Mouse (Mus musculus) intestine, postnatal 0 days (tissue): Measurements from ENCODE around the gene Olfr330. TPM values are rescaled to one million over a fixed set of nuclear protein-coding genes. Genes with fewer than 3 reads are reported as not detected.
"Not testable (repeated sequence)": the region's sequence is repeated elsewhere in the genome, so short reads cannot be mapped to it uniquely, and the experiment has no call there.

Experiments used
- ATAC-seq: fragments of 200-750 bp; cut with Nextera tagmentation; 2 replicates; pipeline ENCODE4 v1.8.0; 2017; ENCODE audit warnings: mild to moderate bottlenecking, moderate TSS enrichment, moderate library complexity
- H3K27ac ChIP-seq: fragments of 300-500 bp; sonication (generic); 2 replicates; pipeline ENCODE4 v1.5.1; 2014; ENCODE audit warnings: mild to moderate bottlenecking, low read depth, low read length, moderate library complexity
- H3K27me3 ChIP-seq: fragments of 300-500 bp; sonication (generic); replicated peaks from 2 replicates; pipeline ENCODE4 v1.6.1; 2014; ENCODE audit warnings: low read length, mixed read lengths; ENCODE audit not compliant: control insufficient read depth, insufficient read depth
- H3K36me3 ChIP-seq: fragments of 300-500 bp; sonication (generic); 2 replicates; pipeline ENCODE4 v1.6.1; 2014; ENCODE audit warnings: mild to moderate bottlenecking, moderate library complexity; ENCODE audit not compliant: control insufficient read depth, insufficient read depth
- H3K4me1 ChIP-seq: fragments of 300-500 bp; sonication (generic); replicated peaks from 2 replicates; pipeline ENCODE4 v1.6.1; 2014; ENCODE audit warnings: antibody characterized with exemption, low read length, mixed read lengths; ENCODE audit not compliant: control insufficient read depth, insufficient read depth
- H3K4me2 ChIP-seq: fragments of 300-500 bp; sonication (generic); replicated peaks from 2 replicates; pipeline ENCODE4 v1.6.1; 2014; ENCODE audit warnings: low read depth, mild to moderate bottlenecking, moderate library complexity
- H3K4me3 ChIP-seq: fragments of 300-500 bp; sonication (generic); 2 replicates; pipeline ENCODE4 v1.5.1; 2014; ENCODE audit warnings: low read depth, low read length
- H3K9ac ChIP-seq: fragments of 300-500 bp; sonication (generic); 2 replicates; pipeline ENCODE4 v1.6.1; 2014; ENCODE audit warnings: mild to moderate bottlenecking, low read depth, low read length
- H3K9me3 ChIP-seq: fragments of 300-500 bp; sonication (generic); 2 replicates; pipeline ENCODE4 v1.6.1; 2016; ENCODE audit warnings: mixed run types; ENCODE audit not compliant: control insufficient read depth
- CTCF ChIP-seq: sonication (generic); IDR thresholded peaks from 2 replicates; pipeline ENCODE4 v1.5.1; 2016; ENCODE audit warnings: low read depth, mild to moderate bottlenecking, control low read depth, antibody characterized with exemption, moderate library complexity
- WGBS: fragments of 180-500 bp; shearing (Covaris S2); extraction: QIAGEN DNeasy Blood & Tissue Kit; methylation state at CpG from one replicate; pipeline ENCODE4 v1.1.7; 2014; 5-methylcytosine and 5-hydroxymethylcytosine counted together
- polyA plus RNA-seq: library from polyadenylated mRNA; unstranded; fragments of >200 nt; fragmentation: Nextera tagmentation; extraction: Ambion mirVana; gene quantifications from 2 replicates; pipeline ENCODE4 v1.2.1, GENCODE M21; 2015

Gene Olfr330
- not detected in 2 replicates for polyA plus RNA-seq

GRCm38 (mm10) chr11:58534736-58535135 lies at the start of gene Olfr330:
Gene Olfr330 (minus strand): TSS chr11:58534836.
- not testable (repeated sequence) for H3K9me3 ChIP-seq, H3K4me3 ChIP-seq, H3K27me3 ChIP-seq, ATAC-seq, H3K4me2 ChIP-seq, H3K36me3 ChIP-seq, H3K4me1 ChIP-seq, H3K9ac ChIP-seq, H3K27ac ChIP-seq

DNA sequence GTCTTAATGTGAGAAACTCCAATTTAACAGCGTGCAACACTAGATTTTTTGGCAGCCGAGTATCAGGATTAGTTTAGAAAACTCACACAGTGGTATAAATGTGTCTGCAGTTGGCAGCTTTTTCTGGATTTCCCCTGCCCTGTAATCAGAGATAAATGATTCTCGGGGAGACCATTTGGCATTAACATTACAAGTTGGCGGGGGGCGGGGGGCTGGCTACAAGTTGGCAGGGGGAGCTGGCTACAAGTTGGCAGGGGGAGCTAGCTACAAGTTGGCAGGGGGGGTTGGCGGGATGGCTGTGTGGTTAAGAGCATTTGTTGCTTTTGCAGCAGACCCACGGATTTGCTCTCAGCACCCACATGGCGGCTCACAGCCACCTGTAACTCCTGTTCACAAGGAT lies 44.0 kb upstream of the Olfr330 start:
- Histone ChIP-seq H3K27ac (no peak overlapping the region), H3K9me3 (no peaks in the 10 kb centered on the region), H3K36me3 (no peaks in the 10 kb centered on the region), H3K4me3 (no peak overlapping the region), H3K4me2 (no peak overlapping the region), H3K9ac (no peak overlapping the region), H3K4me1 (no peaks in the 10 kb centered on the region), H3K27me3 (peaks cover 7% of the 10 kb centered on the region; the same call in 1 of the 2 replicates)
- WGBS: 80% methylated on average over 8 of the region's 8 CpGs
- no peak for ATAC-seq
- no peak for TF ChIP-seq CTCF

DNA sequence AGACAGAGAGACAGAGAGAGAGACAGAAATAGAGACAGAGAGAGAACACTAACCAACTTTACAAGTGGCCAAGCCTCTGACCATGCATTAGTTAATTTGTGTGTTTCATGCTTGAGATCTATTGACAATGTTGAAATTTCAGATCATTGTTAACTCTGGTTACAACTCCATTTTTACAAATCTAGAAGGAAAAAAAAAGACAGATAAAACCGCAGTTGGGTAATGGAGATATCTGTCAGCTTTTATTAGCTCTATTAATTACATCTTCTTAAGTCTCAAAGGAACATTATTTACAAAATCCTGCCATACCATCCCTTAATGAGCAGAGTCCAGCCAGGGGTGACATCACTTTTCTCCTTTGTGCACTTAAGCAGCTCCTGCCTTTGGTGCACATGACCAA lies 42.8 kb upstream of the Olfr330 start, which contains the start of gene Olfr325:
TSS of gene Olfr325 (plus strand) at position 301 of the 400 bp plus-strand sequence.
- H3K27me3 ChIP-seq: peaks cover 7% of the 10 kb centered on the region; the same call in 1 of the 2 replicates
- no peak within 1 kb of the TSS for H3K27ac ChIP-seq
- no peak for ATAC-seq

DNA sequence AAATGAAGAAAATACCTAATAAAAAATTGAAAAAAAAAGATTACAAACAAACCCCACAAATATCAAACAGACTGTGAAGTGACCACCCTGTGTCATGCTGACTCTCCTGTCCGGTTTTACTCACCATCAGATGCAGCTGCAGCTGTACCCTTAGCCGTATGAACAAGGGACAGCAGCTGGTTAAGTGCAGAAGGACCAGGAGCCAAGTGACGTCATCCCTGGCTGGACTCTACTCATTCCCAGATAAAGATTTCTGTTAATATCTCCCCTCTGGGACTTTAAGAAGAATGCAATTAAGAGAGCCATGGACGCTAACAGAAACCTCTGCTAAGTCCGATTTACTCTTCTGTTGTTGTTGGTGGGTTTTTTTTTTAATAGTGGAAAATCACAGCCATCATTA lies 35.8 kb upstream of the Olfr330 start, which contains the start of gene Olfr224:
TSS of gene Olfr224 (minus strand) at position 149 of the 400 bp plus-strand sequence.
- H3K9ac ChIP-seq: no peak within 1 kb of the TSS
- no peaks in the 10 kb centered on the region for H3K9me3 ChIP-seq
- H3K27me3 ChIP-seq: no peaks in the 10 kb centered on the region
- no peak for ATAC-seq
- no peak within 1 kb of the TSS for H3K4me3 ChIP-seq
- no peaks in the 10 kb centered on the region for H3K36me3 ChIP-seq
- WGBS: 67% methylated on average over 5 of the region's 5 CpGs
- no peak for TF ChIP-seq CTCF
- H3K4me2 ChIP-seq: no peak within 1 kb of the TSS
- H3K4me1 ChIP-seq: no peaks in the 10 kb centered on the region
- no peak within 1 kb of the TSS for H3K27ac ChIP-seq

More for the DNA sequence above, 42.8 kb upstream of the Olfr330 start, which contains the start of gene Olfr325:
- Histone ChIP-seq H3K4me2 (no peak within 1 kb of the TSS), H3K9me3 (no peaks in the 10 kb centered on the region), H3K4me3 (no peak within 1 kb of the TSS), H3K4me1 (no peaks in the 10 kb centered on the region), H3K36me3 (no peaks in the 10 kb centered on the region), H3K9ac (no peak within 1 kb of the TSS)
- TF ChIP-seq CTCF: no peak
- WGBS: 49% methylated on average over 1 of the region's 1 CpGs

GRCm38 (mm10) chr11:58555536-58555935 lies 20.9 kb upstream of the Olfr330 start, which contains the start of gene Olfr328:
Gene Olfr328 (minus strand): TSS chr11:58555636.
- H3K4me2 ChIP-seq: no peak within 1 kb of the TSS
- H3K27me3 ChIP-seq: peaks cover 10% of the 10 kb centered on the region; the same call in 1 of the 2 replicates
- no peak within 1 kb of the TSS for H3K4me3 ChIP-seq
- no peak within 1 kb of the TSS for H3K9ac ChIP-seq
- H3K9me3 ChIP-seq: no peaks in the 10 kb centered on the region
- no peak for ATAC-seq
- no peak within 1 kb of the TSS for H3K27ac ChIP-seq
- H3K4me1 ChIP-seq: no peaks in the 10 kb centered on the region
- no peak for TF ChIP-seq CTCF
- no peaks in the 10 kb centered on the region for H3K36me3 ChIP-seq
- WGBS: 88% methylated on average over 1 of the region's 1 CpGs

DNA sequence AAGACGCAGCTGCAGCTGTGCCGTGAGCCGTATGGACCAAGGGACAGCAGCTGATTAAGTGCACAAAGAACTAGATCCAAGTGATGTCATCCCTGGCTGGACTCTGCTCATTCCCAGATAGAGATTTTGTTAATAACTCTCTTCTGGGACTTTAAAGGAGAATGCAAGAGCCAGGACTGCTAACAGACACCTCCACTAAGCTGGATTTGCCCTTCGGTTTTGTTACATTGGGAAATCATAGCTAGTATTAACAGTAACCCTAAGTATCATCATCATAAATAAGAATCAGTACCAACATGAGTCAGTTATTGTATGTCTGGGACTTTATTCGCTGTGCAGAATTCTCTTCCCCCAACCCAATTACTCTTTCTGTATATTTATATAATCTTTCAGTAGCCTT lies 11.7 kb upstream of the Olfr330 start, which contains the start of gene Olfr329-ps:
TSS of gene Olfr329-ps (minus strand) at position 101 of the 400 bp plus-strand sequence.
- Histone ChIP-seq H3K4me3 (no peak within 1 kb of the TSS), H3K9ac (no peak within 1 kb of the TSS), H3K27ac (no peak within 1 kb of the TSS), H3K4me1 (no peaks in the 10 kb centered on the region), H3K27me3 (0 out of 2 replicates have a peak, but pooled peaks cover 2% of the 10 kb centered on the region), H3K9me3 (no peaks in the 10 kb centered on the region), H3K36me3 (no peaks in the 10 kb centered on the region), H3K4me2 (no peak within 1 kb of the TSS)
- no peak for TF ChIP-seq CTCF
- ATAC-seq: no peak
- WGBS: 72% methylated on average over 5 of the region's 5 CpGs

- not testable (repeated sequence) for H3K9ac ChIP-seq, H3K27ac ChIP-seq, H3K36me3 ChIP-seq, H3K4me3 ChIP-seq, H3K4me1 ChIP-seq, ATAC-seq, H3K9me3 ChIP-seq, H3K4me2 ChIP-seq, H3K27me3 ChIP-seq
- WGBS: 94% methylated on average over 6 of the region's 9 CpGs
Measured at GRCm38 (mm10) chr11:58519756-58520155, 14.9 kb downstream of the Olfr330 start.

- not testable (repeated sequence) for H3K4me3 ChIP-seq, H3K36me3 ChIP-seq, H3K4me1 ChIP-seq, H3K9ac ChIP-seq, H3K9me3 ChIP-seq, H3K4me2 ChIP-seq, H3K27ac ChIP-seq, H3K27me3 ChIP-seq, ATAC-seq
- 94% methylated on average over 18 of the region's 18 CpGs for WGBS
Measured at GRCm38 (mm10) chr11:58518916-58519315, 15.7 kb downstream of the Olfr330 start.

GRCm38 (mm10) chr11:58509058-58509457 lies 25.6 kb downstream of the Olfr330 start:
- WGBS: 83% methylated on average over 19 of the region's 19 CpGs
- not testable (repeated sequence) for H3K4me2 ChIP-seq, H3K9me3 ChIP-seq, ATAC-seq, H3K27me3 ChIP-seq, H3K4me1 ChIP-seq, H3K9ac ChIP-seq, H3K27ac ChIP-seq, H3K36me3 ChIP-seq, H3K4me3 ChIP-seq
